Comparison of ENCODE assay signal across 17 mouse cellular contexts in genomic region chr3:84686799-84687487, GRCm38 (mm10). TPM values are rescaled to one million over a fixed set of nuclear protein-coding genes. Genes with fewer than 3 reads are reported as not detected.
DNase-seq lines count a peak whose midpoint lies in the region; ATAC-seq and TF ChIP-seq lines count a peak whose summit lies in the region.
"Had no signal": no experiment of that assay in that cellular context is flagged by ENCODE, and none has a peak within 500 bp of the region (broad histone marks: within the 10 kb centered on the region; RNA-seq: fewer than 3 reads in every experiment).

No protein-coding gene starts in this region.

- H3K4me3 ChIP-seq in lung, postnatal 0 days (ENCODE audit: low read depth, low read length): no peak overlapping the region
- H3K4me3 ChIP-seq in bone marrow, adult 2 months (replicated peaks; ENCODE audit: control insufficient read depth, low read depth, low read length): no peak overlapping the region
- H3K4me3 ChIP-seq: embryonic facial prominence, embryonic 15.5 days; heart, embryonic 15.5 days; midbrain, embryonic 12.5 days; neural tube, embryonic 12.5 days had no signal

- 56% methylated on average over 7 of the region's 7 CpGs for WGBS in lung, postnatal 0 days
- WGBS in bone marrow, adult 2 months: 50% methylated on average over 7 of the region's 7 CpGs

- no peaks in the 10 kb centered on the region for H3K36me3 ChIP-seq in lung, postnatal 0 days (ENCODE audit: insufficient read depth, low read length)
- H3K36me3 ChIP-seq: embryonic facial prominence, embryonic 15.5 days; heart, embryonic 15.5 days; midbrain, embryonic 12.5 days; neural tube, embryonic 12.5 days had no signal

- DNase-seq in heart, adult 11 months: peak; percentile 70
- DNase-seq in heart, adult 8-10 months (ENCODE audit: low spot score): no peak
- peak; percentile 42 for DNase-seq in lung, postnatal 0 days (ENCODE audit: low spot score)
- no peak for DNase-seq in lung, postnatal 10 days
- no peak for DNase-seq in right cerebral cortex, postnatal 4 days
- no peak for DNase-seq in liver
- DNase-seq: adrenal gland, postnatal 36 days; cerebellum, adult 11 months; layer of hippocampus, adult 9-11 months; thymus, adult 18-20 months had no signal

- H3K9ac ChIP-seq in lung, postnatal 0 days (replicated peaks; ENCODE audit: low read depth): no peak overlapping the region
- H3K9ac ChIP-seq: embryonic facial prominence, embryonic 15.5 days; heart, embryonic 15.5 days; midbrain, embryonic 12.5 days; neural tube, embryonic 12.5 days had no signal

- no peak overlapping the region for H3K4me2 ChIP-seq in lung, postnatal 0 days (replicated peaks; ENCODE audit: low read depth, low read length)
- H3K4me2 ChIP-seq: embryonic facial prominence, embryonic 15.5 days; heart, embryonic 15.5 days; midbrain, embryonic 12.5 days; neural tube, embryonic 12.5 days had no signal

- no peak for TF ChIP-seq EP300 in lung, postnatal 0 days (IDR thresholded peaks at IDR 0.05)

- H3K27me3 ChIP-seq in lung, postnatal 0 days (replicated peaks; ENCODE audit: insufficient read depth, low read length): no peaks in the 10 kb centered on the region
- H3K27me3 ChIP-seq: embryonic facial prominence, embryonic 15.5 days; heart, embryonic 15.5 days; neural tube, embryonic 12.5 days had no signal

- ATAC-seq in lung, postnatal 0 days: no peak; the same call in 1 of the 2 replicates
- peak; percentile 67 for ATAC-seq in megakaryocyte, adult 5-6 weeks (ENCODE audit: poor library complexity, severe bottlenecking)
- ATAC-seq: forebrain, embryonic 14.5 days had no signal

- no peaks in the 10 kb centered on the region for H3K4me1 ChIP-seq in lung, postnatal 0 days (ENCODE audit: insufficient read depth, low read depth, low read length)
- peaks cover 11% of the 10 kb centered on the region for H3K4me1 ChIP-seq in bone marrow, adult 2 months (ENCODE audit: control insufficient read depth, insufficient read depth, low read length)
- H3K4me1 ChIP-seq: embryonic facial prominence, embryonic 15.5 days; heart, embryonic 15.5 days had no signal

- TF ChIP-seq CTCF in lung, postnatal 0 days (IDR thresholded peaks at IDR 0.05): no peak
- TF ChIP-seq CTCF in bone marrow, adult 2 months (IDR thresholded peaks at IDR 0.05; ENCODE audit: control insufficient read depth, insufficient read depth, low read length): no peak

- TF ChIP-seq POLR2A in bone marrow, adult 2 months (IDR thresholded peaks at IDR 0.05; ENCODE audit: borderline replicate concordance, control insufficient read depth, low read depth, low read length): no peak

- H3K27ac ChIP-seq in lung, postnatal 0 days (ENCODE audit: low read length): no peak overlapping the region
- H3K27ac ChIP-seq in bone marrow, adult 2 months (ENCODE audit: control insufficient read depth, insufficient read depth, low read depth, low read length, poor library complexity): peak overlapping the region; percentile 34; the same call in 1 of the 2 replicates
- H3K27ac ChIP-seq: embryonic facial prominence, embryonic 15.5 days; heart, embryonic 15.5 days; midbrain, embryonic 12.5 days; neural tube, embryonic 12.5 days had no signal

- no peaks in the 10 kb centered on the region for H3K9me3 ChIP-seq in lung, postnatal 0 days (ENCODE audit: low read length)
- H3K9me3 ChIP-seq: embryonic facial prominence, embryonic 15.5 days; heart, embryonic 15.5 days; midbrain, embryonic 12.5 days; neural tube, embryonic 12.5 days had no signal

RNA-seq across cellular contexts. Expression of gene Tmem154, which starts 21.0 kb away (rescaled TPM):
- total RNA-seq in heart, adult 8-10 months (2022): 1 to 10 TPM in 3 of 4 experiments, under 1 TPM in 1; 0.97 to 3.3 (median 2.9) TPM
- polyA plus RNA-seq in lung, postnatal 0 days (2015; fragmentation: Nextera tagmentation; extraction: Ambion mirVana): 4.6 and 6.3 TPM in 2 replicates
- polyA plus RNA-seq in bone marrow, adult 2 months (2011; ENCODE audit: insufficient read depth, insufficient read length, low replicate concordance, missing spikeins): 4.8 and 12.6 TPM in 2 replicates
- total RNA-seq in megakaryocyte, adult 5-6 weeks (2015): 94.0 and 94.4 TPM in 2 replicates
- total RNA-seq in megakaryocyte, adult 5-6 weeks (2017): 44.4 and 60.0 TPM in 2 replicates

Comparison
In these comparisons a context has a peak if more than half of its experiments do, and no peak if none do; other contexts are left out.
1. DNase-seq: peak in heart, adult 11 months (single experiment) and lung, postnatal 0 days (single experiment); none in heart, adult 8-10 months (single experiment), lung, postnatal 10 days (single experiment), right cerebral cortex, postnatal 4 days (single experiment) and liver (single experiment).
2. RNA of gene Tmem154, which starts 21.0 kb away (total RNA-seq): 44.4 to 94.4 TPM in megakaryocyte, adult 5-6 weeks; 0.97 to 3.3 TPM in heart, adult 8-10 months; every median in the first group is over 10 times any median in the second.